Mouse (Mus musculus) mammary gland, adult 2 months (tissue): ENCODE results near the gene Zkscan17. TPM values are rescaled to one million over a fixed set of nuclear protein-coding genes. Genes with fewer than 3 reads are reported as not detected.

ENCODE experiments used
- polyA plus RNA-seq: library from polyadenylated mRNA; depleted of rRNA; stranded (reverse); fragments of >200 nt; gene quantifications from 2 replicates; pipeline ENCODE4 v1.2.3, GENCODE M21; 2012; ENCODE audit warnings: low replicate concordance; rRNA removed

Zkscan17 gene
- polyA plus RNA-seq: 10.5 and 11.7 TPM in 2 replicates

DNA sequence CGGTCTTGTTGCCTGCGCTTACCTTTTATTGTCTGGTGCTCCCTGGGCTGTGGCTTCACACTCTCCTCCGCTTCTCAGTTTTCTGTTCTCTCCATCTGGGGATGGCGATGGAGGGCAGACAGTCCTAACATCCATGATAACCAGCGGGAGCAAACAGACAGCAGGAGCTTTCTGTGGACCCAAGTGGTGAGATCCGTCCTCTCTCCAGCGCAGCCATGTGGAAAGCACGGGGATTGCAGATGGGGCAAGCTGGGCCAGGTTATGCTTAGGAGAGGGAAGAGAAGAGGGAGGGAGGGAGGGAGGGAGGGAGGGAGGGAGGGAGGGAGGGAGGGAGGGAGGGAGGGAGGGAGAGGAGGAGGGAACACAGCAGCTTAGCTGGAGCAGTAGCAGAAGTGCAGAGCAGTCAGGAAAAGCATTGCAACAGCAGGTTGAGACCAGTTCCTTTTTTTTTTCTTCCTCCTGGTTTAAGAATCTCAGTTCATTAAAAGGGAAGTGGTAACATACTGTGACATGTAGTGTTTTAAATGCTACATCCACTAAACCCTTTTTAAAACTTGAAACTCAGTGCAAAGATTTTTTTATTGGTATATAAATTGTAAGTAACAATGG lies at the start of gene Zkscan17:
Gene Zkscan17 (minus strand): TSS at position 280 of the 609 bp plus-strand sequence.

DNA sequence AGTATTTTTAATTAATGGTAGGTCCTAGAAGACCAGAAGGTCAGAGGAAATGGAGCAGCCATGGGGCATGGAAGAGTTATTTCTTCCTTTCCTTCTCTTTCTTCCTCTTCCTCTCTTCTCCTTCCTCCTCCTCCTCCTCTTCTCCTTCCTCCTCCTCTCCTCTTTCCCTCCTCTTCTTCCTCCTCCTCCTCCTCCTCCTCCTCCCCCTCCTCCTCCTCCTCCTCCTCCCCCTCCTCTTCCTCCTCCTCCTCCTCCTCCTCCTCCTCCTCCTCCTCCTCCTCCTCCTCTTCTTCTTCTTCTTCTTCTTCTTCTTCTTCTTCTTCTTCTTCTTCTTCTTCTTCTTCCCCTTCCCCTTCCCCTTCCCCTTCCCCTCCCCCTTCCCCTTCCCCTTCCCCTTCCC lies 49.6 kb upstream of the Zkscan17 start, which contains the start of gene Olfr222:
Gene Olfr222 (minus strand): TSS at position 101 of the 400 bp plus-strand sequence.

DNA sequence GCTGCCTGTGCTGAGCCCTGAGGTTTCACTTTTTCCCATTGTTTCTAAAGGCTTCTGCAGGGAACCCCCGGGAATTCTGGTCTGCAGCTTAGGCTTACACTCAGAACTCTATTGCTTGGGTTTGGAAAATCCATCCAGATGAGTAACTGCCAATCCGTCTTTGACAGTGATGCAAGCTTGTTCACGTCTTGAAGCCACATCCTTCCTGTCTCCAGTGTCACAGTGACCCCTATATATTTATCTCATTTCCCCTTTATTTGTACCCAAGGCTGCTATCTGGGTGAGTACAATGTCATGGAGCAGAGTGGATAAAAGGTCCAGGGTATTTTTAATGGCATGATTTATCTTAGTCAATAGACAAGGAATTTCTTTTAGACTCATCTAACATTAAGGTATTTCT lies 14.8 kb upstream of the Zkscan17 start, which contains the start of gene Nlrp3:
Gene Nlrp3 (plus strand): TSS at position 245 of the 400 bp plus-strand sequence.

DNA sequence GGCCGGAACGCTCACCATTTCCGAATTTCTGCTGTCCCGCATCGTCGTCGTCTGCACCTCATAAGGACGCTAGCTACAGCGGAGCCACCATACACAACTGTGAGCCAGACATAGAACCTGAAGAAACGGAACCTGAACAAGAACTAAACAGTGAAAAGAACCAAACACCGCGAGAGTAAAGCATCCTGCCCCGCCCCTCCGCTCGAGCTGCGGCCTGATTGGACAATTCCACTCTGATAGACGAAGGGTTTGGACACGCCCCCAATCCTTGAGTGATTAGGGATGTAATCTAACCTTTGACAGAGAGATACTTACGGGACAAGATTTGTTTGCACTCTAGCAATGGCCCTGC lies 54.2 kb downstream of the Zkscan17 start, which contains the start of gene Zfp867:
Gene Zfp867 (minus strand): TSS at position 149 of the 352 bp plus-strand sequence.

DNA sequence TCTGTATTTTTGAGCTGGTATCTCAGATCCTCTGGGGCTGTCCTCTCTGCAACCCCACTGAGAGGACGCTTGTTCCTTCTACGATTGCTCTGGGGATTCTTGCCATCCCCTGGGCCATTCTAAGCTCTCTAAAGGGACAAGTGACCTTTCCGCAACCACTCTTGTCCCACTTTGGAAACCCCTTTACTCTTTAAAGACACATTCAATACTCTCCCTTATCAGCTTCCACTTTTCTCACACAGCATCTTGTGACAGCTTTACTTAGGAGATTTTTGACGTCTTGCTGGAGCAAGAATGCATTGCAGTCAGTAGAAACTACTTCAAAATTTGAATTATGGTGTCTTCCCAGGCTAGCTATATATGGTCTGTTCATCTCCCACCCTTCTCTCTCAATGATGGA lies 75.5 kb downstream of the Zkscan17 start, which contains the start of gene Snap47:
Gene Snap47 (minus strand): TSS at position 101 of the 400 bp plus-strand sequence.

DNA sequence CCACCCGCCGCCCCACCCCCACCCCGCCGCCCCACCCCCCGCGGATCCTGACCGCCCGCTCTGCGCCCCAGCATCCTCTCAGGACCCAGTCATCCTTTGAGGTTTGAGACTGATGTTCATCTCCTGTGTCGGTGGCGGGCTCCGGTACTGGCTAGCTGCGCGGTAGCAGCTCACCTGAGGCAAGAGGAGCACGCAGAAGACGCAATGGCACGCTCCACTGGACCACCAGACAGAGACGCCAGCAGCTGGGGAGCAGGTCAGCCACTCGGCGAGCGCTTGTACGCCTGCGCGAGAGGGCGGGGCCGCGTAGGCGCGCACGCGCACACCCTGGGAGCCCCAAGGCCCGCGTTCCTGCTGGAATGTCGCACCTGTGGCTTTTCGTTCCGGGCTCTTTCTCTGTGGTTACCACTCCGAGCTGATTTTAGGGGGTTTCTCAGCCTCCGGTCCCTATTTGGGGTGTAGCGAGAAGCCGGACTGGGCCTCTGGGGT lies 76.8 kb downstream of the Zkscan17 start, which contains the start of gene Jmjd4:
Gene Jmjd4 (plus strand): TSS at position 305 of the 489 bp plus-strand sequence.

Other genes with a start within 250 kb of the Zkscan17 start
- gene Wnt3a, start 236.0 kb downstream of the Zkscan17 start, polyA plus RNA-seq: not detected in 2 replicates
- gene Wnt9a, start 219.8 kb downstream of the Zkscan17 start, polyA plus RNA-seq: 6.2 and 6.4 TPM in 2 replicates
- gene Prss38, start 151.1 kb downstream of the Zkscan17 start, polyA plus RNA-seq: not detected in 2 replicates
- gene Jmjd4, start 76.7 kb downstream of the Zkscan17 start, polyA plus RNA-seq: 5.9 and 6.2 TPM in 2 replicates
- 31.1 and 54.7 TPM in 2 replicates for gene Snap47, start 75.6 kb downstream of the Zkscan17 start, polyA plus RNA-seq
- gene Zfp867, start 54.3 kb downstream of the Zkscan17 start, polyA plus RNA-seq: 0.39 and 1.1 TPM in 2 replicates
- gene Nlrp3, start 14.8 kb upstream of the Zkscan17 start, polyA plus RNA-seq: 0.73 and 0.83 TPM in 2 replicates
- not detected in 2 replicates for gene Olfr222, start 49.5 kb upstream of the Zkscan17 start, polyA plus RNA-seq
- not detected in 2 replicates for gene Olfr223, start 66.5 kb upstream of the Zkscan17 start, polyA plus RNA-seq
- gene Mprip, start 134.6 kb upstream of the Zkscan17 start, polyA plus RNA-seq: 81.1 and 126 TPM in 2 replicates